Mouse (Mus musculus) liver, embryonic 11.5 days (tissue): Measurements from ENCODE around the gene C1d. TPM values are rescaled to one million over a fixed set of nuclear protein-coding genes. Genes with fewer than 3 reads are reported as not detected.

Experiments
- ATAC-seq: fragments of 200-750 bp; cut with Nextera tagmentation; replicated peaks from 2 replicates; pipeline ENCODE4 v1.8.0; 2017; ENCODE audit warnings: moderate number of reproducible peaks, mild to moderate bottlenecking, moderate TSS enrichment, moderate library complexity; ENCODE audit not compliant: low FRiP score
- DNase-seq: peaks from one replicate; pipeline ENCODE4 v3.0.0-alpha.2; 2017; ENCODE audit warnings: low spot score
- H3K27ac ChIP-seq: fragments of 300-500 bp; sonication (generic); 2 replicates; pipeline ENCODE4 v1.5.1; 2014; ENCODE audit warnings: mild to moderate bottlenecking, low read depth, low read length, control low read depth
- H3K27me3 ChIP-seq: fragments of 300-500 bp; sonication (generic); replicated peaks from 2 replicates; pipeline ENCODE4 v1.6.1; 2014; ENCODE audit warnings: low read length, mixed read lengths; ENCODE audit not compliant: control insufficient read depth, insufficient read depth
- H3K36me3 ChIP-seq: fragments of 300-500 bp; sonication (generic); 2 replicates; pipeline ENCODE4 v1.6.1; 2014; ENCODE audit warnings: mild to moderate bottlenecking, low read length, moderate library complexity, mixed read lengths; ENCODE audit not compliant: control insufficient read depth, insufficient read depth
- H3K4me1 ChIP-seq: fragments of 300-500 bp; sonication (generic); replicated peaks from 2 replicates; pipeline ENCODE4 v1.6.1; 2014; ENCODE audit warnings: low read length, mixed read lengths; ENCODE audit not compliant: control insufficient read depth, insufficient read depth
- H3K4me2 ChIP-seq: fragments of 300-500 bp; sonication (generic); 2 replicates; pipeline ENCODE4 v1.6.1; 2014; ENCODE audit warnings: mild to moderate bottlenecking, control low read depth, moderate library complexity
- H3K4me3 ChIP-seq: fragments of 300-500 bp; sonication (generic); 2 replicates; pipeline ENCODE4 v1.5.1; 2014; ENCODE audit warnings: low read depth, low read length, control low read depth
- H3K9ac ChIP-seq: fragments of 300-500 bp; sonication (generic); 2 replicates; pipeline ENCODE4 v1.6.1; 2014; ENCODE audit warnings: low read depth, low read length, control low read depth
- H3K9me3 ChIP-seq: fragments of 300-500 bp; sonication (generic); 2 replicates; pipeline ENCODE4 v1.6.1; 2016; ENCODE audit warnings: low read length, inconsistent platforms, mixed read lengths; ENCODE audit not compliant: control insufficient read depth
- WGBS: fragments of 180-500 bp; shearing (Covaris S2); extraction: QIAGEN DNeasy Blood & Tissue Kit; methylation state at CpG from one replicate; pipeline ENCODE4 v1.1.7; 2014; 5-methylcytosine and 5-hydroxymethylcytosine counted together
- polyA plus RNA-seq: library from polyadenylated mRNA; unstranded; fragments of >200 nt; fragmentation: Nextera tagmentation; extraction: Ambion mirVana; gene quantifications from 2 replicates; pipeline ENCODE4 v1.2.1, GENCODE M21; 2014

The C1d gene
- 91.8 and 101 TPM in 2 replicates for polyA plus RNA-seq

GRCm38 (mm10) chr11:17257443-17257842, at the start of gene C1d:
TSS of gene C1d (plus strand) at chr11:17257579.
- Histone ChIP-seq H3K27ac (peak within 1 kb of the TSS; percentile 88), H3K4me3 (peak within 1 kb of the TSS; percentile 84), H3K27me3 (no peaks in the 10 kb centered on the region), H3K4me2 (peak within 1 kb of the TSS; percentile 65), H3K4me1 (peaks cover 4% of the 10 kb centered on the region; the same call in 1 of the 2 replicates), H3K36me3 (no peaks in the 10 kb centered on the region), H3K9me3 (no peaks in the 10 kb centered on the region), H3K9ac (peak within 1 kb of the TSS; percentile 93)
- ATAC-seq, result peak; percentile 92
- peak; percentile 85 for DNase-seq
- under 1% methylated on average over 33 of the region's 33 CpGs for WGBS

GRCm38 (mm10) chr11:17211258-17212140, 45.9 kb upstream of the C1d start, which contains the start of gene Pno1:
TSS of gene Pno1 (minus strand) at chr11:17211568.
- ATAC-seq (peak; percentile 96), DNase-seq (peak; percentile 95)
- under 1% methylated on average over 65 of the region's 65 CpGs for WGBS
- H3K4me2 ChIP-seq, result peak within 1 kb of the TSS; percentile 65
- peak within 1 kb of the TSS; percentile 80 for H3K4me3 ChIP-seq
- H3K9me3 ChIP-seq, result no peaks in the 10 kb centered on the region
- peak within 1 kb of the TSS; percentile 88 for H3K9ac ChIP-seq
- peaks cover 14% of the 10 kb centered on the region; the same call in 1 of the 2 replicates for H3K36me3 ChIP-seq
- H3K27ac ChIP-seq, result peak within 1 kb of the TSS; percentile 63; the same call in 1 of the 2 replicates
- peaks cover 11% of the 10 kb centered on the region for H3K4me1 ChIP-seq
- H3K27me3 ChIP-seq, result no peaks in the 10 kb centered on the region

DNA sequence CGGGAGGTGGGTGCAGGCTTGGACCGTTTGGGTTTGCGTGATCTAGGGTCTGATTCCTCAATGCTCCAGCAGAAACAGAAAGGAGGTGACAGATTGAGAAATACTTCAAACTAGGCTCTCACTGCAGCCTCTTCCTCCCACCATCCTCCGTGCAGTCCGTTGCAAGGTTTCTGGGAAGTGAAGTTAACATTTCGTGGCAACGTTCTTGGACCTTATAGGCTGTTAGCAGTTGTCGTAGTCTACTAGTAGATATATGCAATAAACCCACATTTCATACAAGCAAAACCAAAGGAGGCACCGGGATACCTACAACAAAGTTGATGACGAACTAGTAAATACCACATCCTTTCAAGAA, 45.3 kb upstream of the C1d start:
- DNase-seq (no peak), ATAC-seq (peak; percentile 26)
- peaks cover 13% of the 10 kb centered on the region; the same call in 1 of the 2 replicates for H3K36me3 ChIP-seq
- peak overlapping the region; percentile 88 for H3K9ac ChIP-seq
- 1% methylated on average over 10 of the region's 10 CpGs for WGBS
- H3K4me2 ChIP-seq, result peak overlapping the region; percentile 65
- H3K4me3 ChIP-seq, result peak overlapping the region; percentile 80
- H3K27ac ChIP-seq, result peak overlapping the region; percentile 63; the same call in 1 of the 2 replicates
- H3K9me3 ChIP-seq, result no peaks in the 10 kb centered on the region
- no peaks in the 10 kb centered on the region for H3K27me3 ChIP-seq
- H3K4me1 ChIP-seq, result peaks cover 11% of the 10 kb centered on the region

GRCm38 (mm10) chr11:17212903-17213509, 44.4 kb upstream of the C1d start:
- H3K4me1 ChIP-seq, result peaks cover 11% of the 10 kb centered on the region
- H3K4me3 ChIP-seq, result peak overlapping the region; percentile 80
- DNase-seq (no peak), ATAC-seq (peak; percentile 33)
- H3K36me3 ChIP-seq, result peaks cover 10% of the 10 kb centered on the region; the same call in 1 of the 2 replicates
- H3K27me3 ChIP-seq, result no peaks in the 10 kb centered on the region
- H3K4me2 ChIP-seq, result peak overlapping the region; percentile 65
- peak overlapping the region; percentile 6; the same call in 1 of the 2 replicates for H3K27ac ChIP-seq
- H3K9ac ChIP-seq, result peak overlapping the region; percentile 30
- H3K9me3 ChIP-seq, result no peaks in the 10 kb centered on the region
- 40% methylated on average over 5 of the region's 5 CpGs for WGBS

DNA sequence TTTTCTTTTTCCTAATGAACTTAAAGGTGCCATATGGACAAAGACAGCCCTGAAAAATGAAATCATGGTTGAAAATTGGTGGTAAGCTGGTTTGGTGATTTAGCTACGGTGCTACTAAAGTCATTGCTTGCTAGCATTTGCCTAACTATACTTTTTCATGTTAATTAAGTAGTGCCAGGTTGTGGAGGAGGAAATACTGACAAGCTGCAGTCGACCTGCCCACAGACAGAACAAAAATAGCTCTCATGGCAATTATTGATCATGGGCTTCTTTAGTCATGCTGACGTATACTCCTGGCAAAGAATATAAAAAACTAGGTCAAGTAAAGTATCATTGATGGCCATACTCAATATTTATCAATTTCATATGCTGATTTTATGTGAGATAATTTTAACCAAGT, 41.9 kb upstream of the C1d start:
- Histone ChIP-seq H3K9ac (no peak overlapping the region), H3K4me1 (peaks cover 11% of the 10 kb centered on the region), H3K27me3 (no peaks in the 10 kb centered on the region), H3K36me3 (peaks cover under 1% of the 10 kb centered on the region; the same call in 1 of the 2 replicates), H3K27ac (no peak overlapping the region), H3K4me2 (no peak overlapping the region), H3K9me3 (no peaks in the 10 kb centered on the region), H3K4me3 (no peak overlapping the region)
- ATAC-seq, result no peak
- WGBS, result 88% methylated on average over 3 of the region's 3 CpGs
- DNase-seq, result no peak

GRCm38 (mm10) chr11:17221126-17221525, 36.3 kb upstream of the C1d start:
- Histone ChIP-seq H3K4me3 (no peak overlapping the region), H3K4me2 (no peak overlapping the region), H3K4me1 (no peaks in the 10 kb centered on the region), H3K27me3 (no peaks in the 10 kb centered on the region), H3K9ac (no peak overlapping the region), H3K27ac (no peak overlapping the region), H3K9me3 (no peaks in the 10 kb centered on the region), H3K36me3 (peaks cover 8% of the 10 kb centered on the region; the same call in 1 of the 2 replicates)
- ATAC-seq (no peak), DNase-seq (no peak)
- WGBS, result 93% methylated on average over 8 of the region's 8 CpGs

DNA sequence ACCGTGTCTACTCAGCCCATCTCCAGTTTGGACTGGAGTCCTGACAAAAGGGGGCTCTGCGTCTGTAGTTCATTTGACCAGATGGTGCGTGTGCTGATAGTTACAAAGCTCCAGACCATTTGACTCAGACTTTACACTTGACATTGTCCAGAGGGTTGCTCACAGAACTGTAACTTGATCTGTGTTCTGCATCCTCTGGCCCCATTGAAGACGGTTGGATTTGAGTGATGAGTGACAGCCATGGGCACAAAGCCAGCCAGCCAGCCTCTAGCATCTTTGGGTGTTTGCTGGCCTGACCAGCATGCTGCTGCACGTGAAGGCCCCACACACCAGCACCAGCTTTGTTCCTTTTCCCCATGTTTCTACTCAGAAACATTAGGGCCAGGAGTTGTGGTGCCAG, 24.6 kb upstream of the C1d start:
- H3K36me3 ChIP-seq, result peaks cover 23% of the 10 kb centered on the region
- WGBS, result 75% methylated on average over 5 of the region's 5 CpGs
- no peaks in the 10 kb centered on the region for H3K9me3 ChIP-seq
- H3K4me2 ChIP-seq, result no peak overlapping the region
- H3K4me1 ChIP-seq, result peaks cover 10% of the 10 kb centered on the region; the same call in 1 of the 2 replicates
- DNase-seq, result no peak
- no peak overlapping the region for H3K4me3 ChIP-seq
- no peaks in the 10 kb centered on the region for H3K27me3 ChIP-seq
- no peak for ATAC-seq
- no peak overlapping the region for H3K9ac ChIP-seq
- no peak overlapping the region for H3K27ac ChIP-seq

DNA sequence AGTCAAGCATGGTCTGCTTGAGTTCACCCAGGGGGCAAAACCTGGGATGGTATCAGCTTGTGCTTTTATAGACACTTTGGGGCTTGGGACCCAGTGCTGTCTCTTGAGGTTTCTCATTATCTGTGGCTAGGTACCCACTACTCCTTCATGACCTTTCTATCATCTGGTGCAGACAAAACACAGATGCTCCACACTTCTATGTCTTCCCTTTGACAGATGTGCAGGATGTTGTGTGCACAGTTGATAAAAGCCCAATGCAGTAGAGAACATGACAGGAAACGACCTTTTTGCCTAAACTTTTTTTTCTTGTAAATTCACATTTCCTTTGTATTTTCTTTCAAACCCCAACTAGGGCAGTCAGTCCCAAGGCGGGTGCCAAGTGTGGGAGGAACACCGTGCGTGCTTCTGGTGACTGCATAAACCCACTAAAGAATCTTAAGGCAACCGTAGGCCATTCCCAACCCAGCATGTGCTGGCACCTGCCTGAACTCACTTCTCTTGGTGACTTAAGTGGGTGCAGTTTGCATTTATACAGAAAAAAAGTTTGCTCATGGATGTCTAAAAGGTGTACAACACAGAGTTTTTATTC, 20.8 kb upstream of the C1d start:
- Histone ChIP-seq H3K9ac (no peak overlapping the region), H3K27me3 (no peaks in the 10 kb centered on the region), H3K27ac (no peak overlapping the region), H3K4me2 (no peak overlapping the region), H3K4me1 (peaks cover 10% of the 10 kb centered on the region; the same call in 1 of the 2 replicates), H3K4me3 (no peak overlapping the region), H3K9me3 (no peaks in the 10 kb centered on the region), H3K36me3 (peaks cover 15% of the 10 kb centered on the region; the same call in 1 of the 2 replicates)
- DNase-seq, result no peak
- 44% methylated on average over 5 of the region's 5 CpGs for WGBS
- peak; percentile 86 for ATAC-seq
